Mouse (Mus musculus) heart, embryonic 13.5 days (tissue): ENCODE data around the gene Tsacc. TPM values are rescaled to one million over a fixed set of nuclear protein-coding genes. Genes with fewer than 3 reads are reported as not detected.
A peak's percentile ranks its signal among the peaks of the same experiment; 100 is the strongest.

ENCODE experiments used
- ATAC-seq: fragments of 200-750 bp; cut with Nextera tagmentation; 2 replicates; pipeline ENCODE4 v1.8.0; 2017; ENCODE audit warnings: moderate TSS enrichment; ENCODE audit not compliant: insufficient number of reproducible peaks, low FRiP score, low TSS enrichment; ENCODE audit errors: extremely low read depth
- H3K27ac ChIP-seq: fragments of 300-500 bp; sonication (generic); replicated peaks from 2 replicates; pipeline ENCODE4 v1.5.1; 2015; ENCODE audit warnings: moderate library complexity, mild to moderate bottlenecking, inconsistent platforms
- H3K27me3 ChIP-seq: fragments of 300-500 bp; sonication (generic); replicated peaks from 2 replicates; pipeline ENCODE4 v1.6.1; 2015; ENCODE audit warnings: mild to moderate bottlenecking, inconsistent platforms
- H3K36me3 ChIP-seq: fragments of 300-500 bp; sonication (generic); 2 replicates; pipeline ENCODE4 v1.6.1; 2015; ENCODE audit warnings: mild to moderate bottlenecking, inconsistent platforms
- H3K4me1 ChIP-seq: fragments of 300-500 bp; sonication (generic); 2 replicates; pipeline ENCODE4 v1.6.1; 2015; ENCODE audit warnings: inconsistent platforms
- H3K4me2 ChIP-seq: fragments of 300-500 bp; sonication (generic); 2 replicates; pipeline ENCODE4 v1.6.1; 2015; ENCODE audit warnings: inconsistent platforms, mild to moderate bottlenecking, moderate library complexity
- H3K4me3 ChIP-seq: fragments of 300-500 bp; sonication (generic); 2 replicates; pipeline ENCODE4 v1.5.1; 2015; ENCODE audit warnings: moderate library complexity, mild to moderate bottlenecking, inconsistent platforms
- H3K9ac ChIP-seq: fragments of 300-500 bp; sonication (generic); 2 replicates; pipeline ENCODE4 v1.6.1; 2015; ENCODE audit warnings: inconsistent platforms, mild to moderate bottlenecking, moderate library complexity
- H3K9me3 ChIP-seq: fragments of 300-500 bp; sonication (generic); 2 replicates; pipeline ENCODE4 v1.6.1; 2016; ENCODE audit warnings: inconsistent platforms
- WGBS: fragments of 180-500 bp; shearing (Covaris S2); methylation state at CpG from one replicate; pipeline ENCODE4 v1.1.7; 2015; ENCODE audit warnings: mixed read lengths; 5-methylcytosine and 5-hydroxymethylcytosine counted together
- polyA plus RNA-seq: library from polyadenylated mRNA; unstranded; fragments of >200 nt; fragmentation: Nextera tagmentation; extraction: Ambion mirVana; gene quantifications from 2 replicates; pipeline ENCODE4 v1.2.1, GENCODE M21; 2015

Tsacc gene
- 13.7 and 14.9 TPM in 2 replicates for polyA plus RNA-seq

GRCm38 (mm10) chr3:88296561-88297318, at the start of gene Tsacc, which contains the start of gene Cct3:
Gene Tsacc (minus strand): TSS chr3:88296999.
Gene Cct3 (plus strand): TSS chr3:88297116.
- Histone ChIP-seq H3K4me3 (peak within 1 kb of the TSS; percentile 67), H3K9me3 (no peaks in the 10 kb centered on the region), H3K4me2 (peak within 1 kb of the TSS; percentile 86), H3K9ac (peak within 1 kb of the TSS; percentile 88), H3K36me3 (peaks cover 30% of the 10 kb centered on the region), H3K27me3 (no peaks in the 10 kb centered on the region), H3K27ac (peak within 1 kb of the TSS; percentile 95), H3K4me1 (peaks cover 27% of the 10 kb centered on the region)
- ATAC-seq: peak; percentile 97
- under 1% methylated on average over 44 of the region's 44 CpGs for WGBS

GRCm38 (mm10) chr3:88339006-88339405, 42.2 kb upstream of the Tsacc start:
- Histone ChIP-seq H3K9me3 (no peaks in the 10 kb centered on the region), H3K36me3 (peaks cover 33% of the 10 kb centered on the region), H3K27ac (0 out of 2 replicates have a peak overlapping the region, but pooled peaks have one; percentile 31), H3K4me3 (0 out of 2 replicates have a peak overlapping the region, but pooled peaks have one; percentile 10), H3K4me1 (peaks cover 40% of the 10 kb centered on the region), H3K27me3 (no peaks in the 10 kb centered on the region), H3K4me2 (peak overlapping the region; percentile 75), H3K9ac (peak overlapping the region; percentile 11; the same call in 1 of the 2 replicates)
- no peak for ATAC-seq
- 62% methylated on average over 3 of the region's 3 CpGs for WGBS

DNA sequence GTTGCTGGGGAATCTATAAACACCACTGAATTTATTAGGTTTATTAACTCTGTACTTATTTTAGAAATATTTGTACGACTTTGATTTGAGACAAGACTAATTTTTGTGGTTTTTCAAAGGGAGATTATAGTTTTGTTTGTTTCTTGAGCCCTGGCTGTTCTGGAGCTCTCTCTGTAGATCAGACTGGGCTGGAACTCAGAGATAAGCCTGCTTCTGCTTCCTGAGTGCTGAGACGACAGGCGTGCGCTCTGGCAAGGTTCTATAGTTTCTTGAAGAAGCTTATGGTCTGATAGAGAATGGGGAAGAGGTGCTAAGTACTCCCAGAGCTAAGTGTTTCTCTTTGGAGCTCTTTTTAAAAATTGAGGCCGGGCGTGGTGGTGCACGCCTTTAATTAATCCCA, 41.5 kb upstream of the Tsacc start:
- no peak overlapping the region for H3K9ac ChIP-seq
- peaks cover 26% of the 10 kb centered on the region for H3K36me3 ChIP-seq
- peak overlapping the region; percentile 75; the same call in 1 of the 2 replicates for H3K4me2 ChIP-seq
- H3K9me3 ChIP-seq: no peaks in the 10 kb centered on the region
- no peak overlapping the region for H3K27ac ChIP-seq
- H3K4me3 ChIP-seq: peak overlapping the region; percentile 7; the same call in 1 of the 2 replicates
- H3K4me1 ChIP-seq: peaks cover 46% of the 10 kb centered on the region
- WGBS: 82% methylated on average over 7 of the region's 7 CpGs
- no peak for ATAC-seq
- no peaks in the 10 kb centered on the region for H3K27me3 ChIP-seq

GRCm38 (mm10) chr3:88337367-88338020, 40.7 kb upstream of the Tsacc start:
- 46% methylated on average over 11 of the region's 11 CpGs for WGBS
- no peaks in the 10 kb centered on the region for H3K9me3 ChIP-seq
- no peaks in the 10 kb centered on the region; the same call in 1 of the 2 replicates for H3K27me3 ChIP-seq
- H3K9ac ChIP-seq: peak overlapping the region; percentile 73
- peaks cover 46% of the 10 kb centered on the region for H3K4me1 ChIP-seq
- H3K27ac ChIP-seq: peak overlapping the region; percentile 96
- H3K4me3 ChIP-seq: peak overlapping the region; percentile 73
- peaks cover 17% of the 10 kb centered on the region for H3K36me3 ChIP-seq
- peak; percentile 35 for ATAC-seq
- H3K4me2 ChIP-seq: peak overlapping the region; percentile 75

DNA sequence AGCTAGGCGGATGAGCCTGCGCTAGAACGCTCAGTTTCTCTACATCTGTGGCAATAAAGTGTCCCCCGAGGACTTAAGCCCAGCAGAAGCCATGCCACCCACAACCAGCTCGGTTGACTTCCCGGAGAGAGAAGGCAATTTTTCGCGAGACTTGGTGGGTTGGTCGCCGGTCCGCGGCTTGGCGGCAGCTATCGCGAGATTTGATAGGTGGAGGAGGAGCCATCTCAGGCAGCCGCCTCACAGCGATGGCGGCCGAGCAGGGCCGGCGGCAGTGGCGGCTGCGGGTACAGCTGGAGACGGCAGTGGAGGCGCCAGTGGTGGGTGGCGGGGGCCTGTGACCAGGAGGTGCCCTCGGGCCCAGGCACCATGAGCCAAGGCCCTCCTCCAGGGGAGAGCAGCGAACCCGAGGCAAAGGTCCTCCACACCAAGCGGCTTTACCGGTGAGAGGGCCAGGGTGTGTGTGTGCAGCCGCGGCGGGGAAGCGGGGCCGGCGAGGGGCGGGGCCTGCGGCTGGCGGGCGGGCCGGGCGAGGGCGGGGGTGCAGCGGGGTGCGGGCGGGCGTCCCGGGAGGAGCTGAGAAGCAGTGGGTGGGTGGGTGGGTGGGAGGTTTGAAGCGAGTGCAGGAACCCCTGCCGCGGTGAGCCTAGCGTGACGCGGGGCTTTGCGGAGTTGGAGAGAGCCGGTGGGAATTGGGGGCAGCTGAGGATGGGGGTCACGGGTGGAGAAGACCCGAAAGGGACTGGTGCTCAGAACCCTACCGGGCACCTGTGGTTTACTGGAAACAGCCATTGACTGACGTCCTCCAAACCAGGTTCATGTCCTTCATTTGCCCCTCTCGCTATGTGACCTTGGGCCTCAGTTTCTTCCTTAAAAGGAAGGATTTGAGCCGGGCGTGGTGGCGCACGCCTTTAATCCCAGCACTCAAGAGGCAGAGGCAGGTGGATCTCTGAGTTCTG, 39.5 kb upstream of the Tsacc start, which contains the start of the genes Tmem79 and Smg5:
Tmem79 (minus strand) TSS at position 91 of the 956 bp plus-strand sequence.
Smg5 (plus strand) TSS at position 203 of the 956 bp plus-strand sequence.
- H3K9me3 ChIP-seq: no peaks in the 10 kb centered on the region
- H3K4me1 ChIP-seq: peaks cover 46% of the 10 kb centered on the region
- H3K27me3 ChIP-seq: no peaks in the 10 kb centered on the region; the same call in 1 of the 2 replicates
- peak within 1 kb of the TSS; percentile 92 for H3K9ac ChIP-seq
- H3K4me3 ChIP-seq: peak within 1 kb of the TSS; percentile 73
- 2% methylated on average over 51 of the region's 66 CpGs for WGBS
- ATAC-seq: peak; percentile 80
- peaks cover 7% of the 10 kb centered on the region for H3K36me3 ChIP-seq
- H3K27ac ChIP-seq: peak within 1 kb of the TSS; percentile 96
- H3K4me2 ChIP-seq: peak within 1 kb of the TSS; percentile 75

DNA sequence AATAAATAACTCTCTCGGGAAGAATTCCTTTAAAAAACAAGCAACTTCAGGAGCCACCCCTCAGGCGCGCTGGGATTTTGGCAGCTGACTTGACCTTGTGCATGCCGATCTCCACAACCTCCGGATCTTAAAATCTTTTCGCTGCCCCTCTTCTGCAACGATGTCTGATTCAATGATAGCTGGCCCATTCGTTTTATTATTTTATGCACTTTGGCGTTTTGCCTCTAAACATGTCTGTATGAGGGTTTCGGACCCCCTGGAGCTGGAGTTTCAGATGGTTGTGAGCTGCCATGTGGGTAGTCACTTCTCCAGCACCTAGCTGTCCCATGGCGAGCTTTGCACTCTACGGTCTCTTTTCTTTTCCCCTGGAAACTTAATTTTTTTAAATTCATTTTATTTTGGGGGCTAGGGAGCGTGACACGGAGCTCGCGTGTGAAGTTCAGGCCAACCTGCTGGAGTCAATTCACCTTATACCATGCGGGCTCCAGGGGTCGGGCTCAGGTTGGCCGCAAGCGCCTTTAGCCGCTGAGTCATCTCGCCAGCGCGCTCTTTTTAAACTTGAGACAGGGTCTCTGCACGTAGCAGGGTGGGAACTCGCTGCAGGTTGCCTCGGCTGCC, 38.7 kb upstream of the Tsacc start:
- Histone ChIP-seq H3K4me2 (peak overlapping the region; percentile 75), H3K27me3 (no peaks in the 10 kb centered on the region; the same call in 1 of the 2 replicates), H3K4me3 (peak overlapping the region; percentile 73), H3K4me1 (peaks cover 44% of the 10 kb centered on the region), H3K9ac (peak overlapping the region; percentile 92), H3K36me3 (peaks cover 7% of the 10 kb centered on the region), H3K27ac (peak overlapping the region; percentile 96), H3K9me3 (no peaks in the 10 kb centered on the region)
- ATAC-seq: peak; percentile 25; the same call in 1 of the 2 replicates
- WGBS: under 1% methylated on average over 27 of the region's 27 CpGs

DNA sequence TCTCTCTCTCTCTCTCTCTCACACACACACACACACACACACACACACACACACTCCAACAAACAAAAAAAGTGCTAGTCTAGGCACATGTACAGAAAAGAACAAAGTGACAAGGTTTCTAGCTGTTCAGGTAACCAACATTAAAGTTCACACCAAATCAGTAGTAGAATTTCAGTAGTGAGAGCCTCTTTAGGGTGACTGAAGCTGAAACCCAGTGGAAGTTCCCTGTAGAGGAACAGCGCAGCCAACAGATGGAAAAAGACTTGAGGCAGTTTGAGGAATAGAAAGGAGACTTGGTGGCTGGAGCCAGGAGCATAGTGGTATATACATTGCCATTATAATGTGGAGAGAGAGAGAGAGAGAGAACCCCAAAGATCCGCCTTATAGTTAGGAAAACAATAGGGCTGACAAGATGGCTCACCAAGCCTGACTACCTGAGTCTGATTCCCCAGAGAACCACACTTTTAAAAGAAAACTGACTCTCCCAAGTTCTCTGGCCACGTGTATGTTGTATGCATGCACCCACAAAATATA, 38.2 kb upstream of the Tsacc start:
- Histone ChIP-seq H3K9ac (peak overlapping the region; percentile 92), H3K4me2 (peak overlapping the region; percentile 75), H3K9me3 (no peaks in the 10 kb centered on the region), H3K27me3 (no peaks in the 10 kb centered on the region; the same call in 1 of the 2 replicates), H3K27ac (peak overlapping the region; percentile 96), H3K4me1 (peaks cover 44% of the 10 kb centered on the region), H3K4me3 (peak overlapping the region; percentile 73), H3K36me3 (peaks cover 8% of the 10 kb centered on the region)
- WGBS: 39% methylated on average over 3 of the region's 3 CpGs
- ATAC-seq: no peak

- Histone ChIP-seq H3K36me3 (peaks cover 16% of the 10 kb centered on the region), H3K4me3 (no peak overlapping the region), H3K27me3 (no peaks in the 10 kb centered on the region; the same call in 1 of the 2 replicates), H3K9ac (peak overlapping the region; percentile 58), H3K27ac (no peak overlapping the region), H3K9me3 (no peaks in the 10 kb centered on the region), H3K4me2 (peak overlapping the region; percentile 75), H3K4me1 (peaks cover 41% of the 10 kb centered on the region)
- 42% methylated on average over 12 of the region's 12 CpGs for WGBS
- no peak for ATAC-seq
Measured at GRCm38 (mm10) chr3:88334029-88334658, 37.3 kb upstream of the Tsacc start.

GRCm38 (mm10) chr3:88331282-88331681, 34.5 kb upstream of the Tsacc start:
- Histone ChIP-seq H3K27me3 (no peaks in the 10 kb centered on the region; the same call in 1 of the 2 replicates), H3K9me3 (no peaks in the 10 kb centered on the region), H3K4me1 (peaks cover 20% of the 10 kb centered on the region), H3K27ac (no peak overlapping the region), H3K4me3 (no peak overlapping the region), H3K36me3 (peaks cover 36% of the 10 kb centered on the region), H3K9ac (no peak overlapping the region), H3K4me2 (no peak overlapping the region)
- WGBS: 24% methylated on average over 2 of the region's 2 CpGs
- ATAC-seq: no peak
